Mouse (Mus musculus) mouse trophoblast stem cell (cell line): Measurements from ENCODE around the gene Col2a1.

Source experiments
- in situ Hi-C, 2 experiments: fragments of 300-500 bp; cut with MseI, MboI; formaldehyde crosslinking; loops; 2 replicates in 1 of 2; 3 replicates in 1 of 2; pipeline ENCODE4 v1.15.1; 2025

Gene Col2a1

GRCm38 (mm10) chr15:98003822-98004739 is at the start of gene Col2a1:
Gene Col2a1 (minus strand): TSS chr15:98004695.
- in situ Hi-C loops = no loop called here

- in situ Hi-C loops = no loop called here
These were observed 47.2 kb upstream of the Col2a1 start for GRCm38 (mm10) chr15:98051685-98052084.

GRCm38 (mm10) chr15:98048918-98049700 is 44.6 kb upstream of the Col2a1 start:
- in situ Hi-C loops = no loop called here

GRCm38 (mm10) chr15:98044387-98044786 is 39.9 kb upstream of the Col2a1 start:
- in situ Hi-C loops = no loop called here

DNA sequence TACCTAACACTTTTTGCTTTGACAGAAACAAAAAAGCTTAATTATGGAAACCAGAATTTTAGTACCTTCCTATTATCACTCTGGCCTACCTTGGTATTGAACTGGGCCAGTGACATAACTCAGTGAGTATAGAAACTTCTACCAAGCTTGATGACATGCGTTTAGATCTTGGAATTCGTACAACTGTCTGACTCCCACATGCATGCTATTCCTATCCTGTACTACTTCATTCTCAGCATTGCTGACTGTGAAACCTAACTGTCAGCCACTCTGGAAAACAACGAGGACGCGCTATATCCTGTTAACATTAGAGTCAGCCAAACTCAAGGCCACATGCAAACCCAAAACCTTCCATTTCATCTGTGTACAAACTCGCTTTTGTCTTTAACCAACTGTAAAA is 39.5 kb upstream of the Col2a1 start:
- in situ Hi-C loops = no loop called here

DNA sequence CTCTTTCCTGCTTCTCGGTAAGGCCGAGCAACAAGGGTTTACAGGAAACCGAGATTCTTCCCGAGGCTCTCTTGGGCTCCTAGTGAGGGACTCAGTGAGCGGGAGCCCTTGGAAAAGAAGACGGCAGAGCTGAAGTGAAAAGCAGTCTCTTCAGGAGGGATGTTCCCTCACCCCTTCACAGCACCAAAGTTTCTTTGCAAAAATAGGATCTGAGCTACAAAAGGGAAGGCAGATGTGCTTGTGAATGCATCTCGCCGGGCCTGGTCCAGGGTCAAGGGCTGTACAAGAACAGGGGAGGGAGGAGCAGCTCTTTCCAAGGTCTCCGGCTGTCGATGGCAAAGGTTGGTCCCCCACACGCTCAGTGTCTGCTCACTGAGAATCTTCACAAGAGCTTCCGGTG is 38.0 kb upstream of the Col2a1 start:
- in situ Hi-C loops = no loop called here

GRCm38 (mm10) chr15:98039682-98040081 is 35.2 kb upstream of the Col2a1 start:
- in situ Hi-C loops = no loop called here

DNA sequence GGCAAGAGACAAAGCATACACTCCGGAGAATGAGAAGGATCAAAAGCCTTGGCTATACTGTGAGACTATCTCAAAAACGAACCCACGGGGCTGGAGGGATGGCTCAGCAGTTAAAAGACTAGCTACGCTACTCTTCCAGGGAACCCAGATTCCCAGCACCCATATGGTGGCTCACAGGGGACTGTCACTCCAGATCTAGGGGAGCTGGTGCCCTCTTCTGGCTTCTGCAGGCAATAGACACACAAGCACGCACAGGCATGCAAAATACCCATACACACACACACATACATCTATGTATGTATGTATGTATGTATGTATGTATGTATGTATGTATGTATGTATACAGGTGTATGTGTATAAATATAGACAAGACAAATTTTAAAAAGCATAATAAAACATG is 32.1 kb upstream of the Col2a1 start:
- in situ Hi-C loops = no loop called here

DNA sequence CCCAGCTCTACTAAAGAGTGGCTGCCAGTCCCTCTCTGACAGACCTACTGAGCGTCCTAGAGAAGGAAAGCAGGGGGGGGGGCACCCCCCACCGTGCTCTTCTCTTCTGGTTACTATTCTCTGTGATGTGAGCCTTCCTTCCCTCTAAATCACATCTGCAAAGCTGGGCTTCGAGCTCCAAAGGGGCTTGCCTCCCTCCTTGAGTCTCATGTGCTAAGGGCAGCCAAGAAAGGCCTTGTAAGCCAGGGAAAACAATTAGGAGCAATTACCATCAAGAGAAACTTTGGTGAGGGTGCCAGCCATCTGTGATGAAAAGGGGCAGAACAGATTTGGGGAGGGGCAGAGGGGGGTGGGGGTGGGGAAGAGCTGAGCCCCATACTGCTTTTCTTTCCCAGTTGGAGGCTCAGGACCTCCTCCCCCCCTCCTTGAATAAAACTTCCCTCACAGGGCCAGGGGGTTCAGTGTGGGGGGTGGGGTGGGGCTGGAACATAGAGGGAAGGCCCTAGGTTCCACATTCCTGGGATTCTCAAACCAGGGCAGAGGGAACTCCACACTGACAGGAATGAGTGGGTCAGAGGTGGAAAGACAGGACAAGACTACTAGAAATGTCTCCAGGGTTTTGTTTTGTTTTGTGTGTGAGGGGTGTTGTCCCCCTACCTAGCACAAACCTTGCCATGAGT is 30.7 kb upstream of the Col2a1 start:
- in situ Hi-C loops = no loop called here

GRCm38 (mm10) chr15:98033233-98033748 is 28.8 kb upstream of the Col2a1 start:
- in situ Hi-C loops = no loop called here

DNA sequence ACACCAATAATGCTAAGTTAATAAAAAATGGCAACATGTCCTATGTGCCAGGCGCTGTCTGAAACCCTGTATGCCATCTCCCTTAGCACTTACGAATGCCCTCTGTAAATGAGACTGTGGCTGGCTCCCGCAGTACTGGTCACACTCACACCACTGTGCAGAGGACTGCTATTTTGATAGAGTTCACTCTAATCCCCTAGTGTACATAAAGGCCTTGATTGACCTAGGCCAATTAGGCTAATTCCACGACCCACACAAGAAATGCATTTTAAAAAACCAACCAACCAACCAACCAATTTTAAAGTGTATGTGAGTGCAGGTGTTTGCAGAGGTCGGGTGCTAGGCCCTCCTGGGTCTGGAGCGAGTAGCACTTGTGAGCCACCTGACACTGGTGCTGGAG is 25.3 kb upstream of the Col2a1 start:
- in situ Hi-C loops = no loop called here

DNA sequence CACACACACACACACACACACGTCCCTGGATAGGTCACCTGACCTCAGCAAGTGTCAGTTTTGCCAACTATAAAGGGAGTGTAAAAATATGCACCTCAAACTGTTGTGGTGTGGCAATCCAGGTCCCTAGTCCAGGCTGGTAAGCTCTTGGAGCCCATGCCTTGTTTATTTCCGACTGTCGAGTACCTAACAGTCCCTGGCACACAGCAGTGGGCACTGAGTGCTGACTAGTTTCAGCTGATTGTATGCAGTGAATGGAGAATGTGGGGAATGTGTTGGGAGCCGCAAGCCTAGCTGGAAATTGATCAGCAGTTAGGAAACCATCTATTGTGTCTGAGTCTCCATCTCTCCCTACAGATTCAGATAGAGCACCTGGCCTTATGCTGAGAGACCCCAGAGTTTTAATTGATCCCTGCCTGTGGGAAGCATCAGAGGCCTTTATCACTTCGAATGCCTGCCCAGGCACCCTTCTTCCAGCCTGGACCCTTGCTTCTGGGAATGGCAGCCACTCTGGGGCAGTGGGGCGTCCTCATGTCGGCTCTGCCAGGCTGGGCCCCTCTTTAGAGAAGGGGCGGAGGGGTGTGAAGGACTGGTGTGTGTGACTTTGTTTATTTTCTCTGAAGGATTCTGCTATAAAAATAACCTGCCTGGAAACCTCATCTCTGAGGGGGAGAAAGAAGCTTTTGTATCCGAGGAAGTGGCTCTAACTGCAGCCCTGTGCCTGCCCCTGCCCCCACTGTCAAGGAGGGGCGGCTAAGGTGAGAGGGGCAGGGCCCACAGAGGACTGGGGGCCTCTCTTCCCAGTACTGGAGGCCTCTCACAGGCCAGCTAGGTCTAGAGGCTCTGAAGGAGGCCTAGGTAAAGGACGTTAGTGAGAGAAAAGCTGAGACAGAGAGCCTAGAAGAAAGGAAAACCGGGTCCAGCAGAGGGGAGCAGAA is 22.7 kb upstream of the Col2a1 start:
- in situ Hi-C loops = no loop called here

- in situ Hi-C loops = no loop called here
These were observed 21.1 kb upstream of the Col2a1 start for GRCm38 (mm10) chr15:98025611-98026010.

- in situ Hi-C loops = no loop called here
These were observed 18.6 kb upstream of the Col2a1 start for GRCm38 (mm10) chr15:98023137-98023536.

DNA sequence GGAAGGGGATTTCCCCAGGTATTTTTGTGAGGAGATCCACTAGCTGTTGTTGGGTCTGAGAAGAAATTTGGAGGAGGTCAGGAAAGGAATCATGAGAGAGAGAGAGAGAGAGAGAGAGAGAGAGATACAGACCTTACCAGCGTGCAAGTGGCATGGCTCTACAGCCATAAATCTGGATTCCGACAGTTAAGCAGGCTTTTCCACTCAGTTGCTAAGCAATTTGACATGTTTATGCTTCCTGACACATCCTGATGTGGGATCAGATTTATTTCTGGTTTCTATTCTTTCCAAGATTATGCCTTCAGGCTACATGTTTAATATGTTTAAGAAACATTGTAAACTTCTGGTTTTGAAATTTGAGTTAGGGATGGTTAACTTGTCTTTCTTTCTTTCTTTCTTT is 17.4 kb upstream of the Col2a1 start:
- in situ Hi-C loops = no loop called here

- in situ Hi-C loops = no loop called here
These were observed 14.6 kb upstream of the Col2a1 start for GRCm38 (mm10) chr15:98019047-98019446.

GRCm38 (mm10) chr15:98017925-98018324 is 13.4 kb upstream of the Col2a1 start:
- in situ Hi-C loops = no loop called here

GRCm38 (mm10) chr15:98012810-98013209 is 8.3 kb upstream of the Col2a1 start:
- in situ Hi-C loops = no loop called here

- in situ Hi-C loops = no loop called here
These were observed 686 bp upstream of the Col2a1 start for GRCm38 (mm10) chr15:98005181-98005580.

DNA sequence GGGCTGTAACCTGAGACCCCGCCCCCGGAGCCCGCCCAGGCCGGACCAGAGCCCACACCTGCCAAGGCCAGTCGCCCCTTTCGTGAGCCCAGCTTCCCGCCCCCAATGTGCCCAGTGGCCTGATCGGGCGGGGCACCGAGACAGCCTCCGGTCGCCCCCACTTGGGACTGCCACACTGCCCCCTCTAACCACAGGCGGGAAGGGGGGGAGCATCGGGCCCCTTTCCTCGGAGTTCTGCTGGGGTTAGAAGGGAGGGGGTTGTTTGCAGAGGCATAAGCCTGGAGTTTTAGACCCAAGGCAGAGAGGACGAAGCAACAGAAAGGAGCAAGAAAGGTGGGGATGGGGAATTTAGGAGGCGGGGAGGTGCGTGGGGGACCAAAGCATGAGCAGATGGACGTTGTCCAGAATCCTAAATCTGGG is 255 bp upstream of the Col2a1 start:
- in situ Hi-C loops = no loop called here
